Mouse (Mus musculus) cortical plate, adult 2 months (tissue): ENCODE results near the gene Ctnnd2. TPM values are rescaled to one million over a fixed set of nuclear protein-coding genes. Genes with fewer than 3 reads are reported as not detected.

ENCODE experiments used
- H3K27ac ChIP-seq: fragments of 200-500 bp; 2 replicates; pipeline ENCODE4 v1.5.1; 2012; ENCODE audit warnings: low read length, control low read depth, inconsistent platforms; ENCODE audit not compliant: insufficient read depth
- H3K4me1 ChIP-seq: fragments of 200-500 bp; 2 replicates; pipeline ENCODE4 v1.6.1; 2011; ENCODE audit warnings: low read length; ENCODE audit not compliant: control insufficient read depth, insufficient read depth
- H3K4me3 ChIP-seq: fragments of 200-500 bp; 2 replicates; pipeline ENCODE4 v1.5.1; 2011; ENCODE audit warnings: mild to moderate bottlenecking, low read length, control low read depth; ENCODE audit not compliant: insufficient read depth
- CTCF ChIP-seq: fragments of 200-500 bp; IDR thresholded peaks from 2 replicates; pipeline ENCODE4 v1.5.1; 2011; ENCODE audit warnings: mild to moderate bottlenecking, control low read depth, low read length; ENCODE audit not compliant: insufficient read depth; ENCODE audit errors: extremely low read depth
- POLR2A ChIP-seq: fragments of 200-500 bp; IDR thresholded peaks from 2 replicates; pipeline ENCODE4 v1.6.1; 2011; ENCODE audit warnings: mild to moderate bottlenecking, low read length, control low read depth; ENCODE audit not compliant: insufficient read depth; ENCODE audit errors: extremely low read depth
- polyA plus RNA-seq: library from polyadenylated mRNA; depleted of rRNA; stranded (reverse); fragments of >200 nt; gene quantifications from 2 replicates; pipeline ENCODE4 v1.2.3, GENCODE M21; 2012

Ctnnd2 gene
- polyA plus RNA-seq, 1 experiment: 133 TPM

GRCm38 (mm10) chr15:30694286-30694685, 521.9 kb downstream of the Ctnnd2 start:
- no peak overlapping the region for H3K4me3 ChIP-seq

GRCm38 (mm10) chr15:30695859-30696258, 523.5 kb downstream of the Ctnnd2 start:
- no peak for TF ChIP-seq CTCF
- no peak for TF ChIP-seq POLR2A
- Histone ChIP-seq H3K4me1 (peaks cover 4% of the 10 kb centered on the region), H3K4me3 (no peak overlapping the region), H3K27ac (no peak overlapping the region)

More at GRCm38 (mm10) chr15:30694286-30694685, 521.9 kb downstream of the Ctnnd2 start:
- H3K4me1 ChIP-seq: no peaks in the 10 kb centered on the region; the same call in none of the 2 replicates
- TF ChIP-seq CTCF: no peak
- no peak for TF ChIP-seq POLR2A
- H3K27ac ChIP-seq: peak overlapping the region; percentile 87

GRCm38 (mm10) chr15:30697356-30697755, 525.0 kb downstream of the Ctnnd2 start:
- no peak overlapping the region for H3K27ac ChIP-seq
- no peak overlapping the region for H3K4me3 ChIP-seq
- no peak for TF ChIP-seq POLR2A
- no peak for TF ChIP-seq CTCF
- H3K4me1 ChIP-seq: peaks cover 4% of the 10 kb centered on the region

- TF ChIP-seq POLR2A (no peak), CTCF (no peak)
- no peak overlapping the region for H3K27ac ChIP-seq
- peaks cover 4% of the 10 kb centered on the region for H3K4me1 ChIP-seq
- no peak overlapping the region for H3K4me3 ChIP-seq
These were observed 528.4 kb downstream of the Ctnnd2 start for GRCm38 (mm10) chr15:30700762-30701161.

GRCm38 (mm10) chr15:30701592-30701991, 529.2 kb downstream of the Ctnnd2 start:
- H3K27ac ChIP-seq: no peak overlapping the region
- no peak overlapping the region for H3K4me3 ChIP-seq
- peaks cover 4% of the 10 kb centered on the region for H3K4me1 ChIP-seq
- no peak for TF ChIP-seq POLR2A
- TF ChIP-seq CTCF: no peak

GRCm38 (mm10) chr15:30709026-30709753, 536.8 kb downstream of the Ctnnd2 start:
- no peak for TF ChIP-seq POLR2A
- TF ChIP-seq CTCF: no peak
- Histone ChIP-seq H3K4me3 (no peak overlapping the region), H3K27ac (peak overlapping the region; percentile 58; the same call in 1 of the 2 replicates), H3K4me1 (peaks cover 12% of the 10 kb centered on the region)

GRCm38 (mm10) chr15:30709754-30710105, 537.3 kb downstream of the Ctnnd2 start:
- H3K4me1 ChIP-seq: peaks cover 12% of the 10 kb centered on the region
- no peak overlapping the region for H3K27ac ChIP-seq
- no peak overlapping the region for H3K4me3 ChIP-seq
- TF ChIP-seq POLR2A (no peak), CTCF (no peak)

- Histone ChIP-seq H3K27ac (no peak overlapping the region), H3K4me1 (peaks cover 7% of the 10 kb centered on the region), H3K4me3 (no peak overlapping the region)
- no peak for TF ChIP-seq CTCF
- TF ChIP-seq POLR2A: no peak
These were observed 542.4 kb downstream of the Ctnnd2 start for GRCm38 (mm10) chr15:30714823-30715222.

- Histone ChIP-seq H3K4me3 (no peak overlapping the region), H3K4me1 (peaks cover 7% of the 10 kb centered on the region), H3K27ac (peak overlapping the region; percentile 40; the same call in 1 of the 2 replicates)
- no peak for TF ChIP-seq POLR2A
- TF ChIP-seq CTCF: no peak
These were observed 546.4 kb downstream of the Ctnnd2 start for GRCm38 (mm10) chr15:30718811-30719210.

- H3K27ac ChIP-seq: no peak overlapping the region
- H3K4me3 ChIP-seq: no peak overlapping the region
- no peak for TF ChIP-seq CTCF
- TF ChIP-seq POLR2A: no peak
- H3K4me1 ChIP-seq: peaks cover 7% of the 10 kb centered on the region
These were observed 546.8 kb downstream of the Ctnnd2 start for GRCm38 (mm10) chr15:30719226-30719625.

- Histone ChIP-seq H3K4me1 (peaks cover 7% of the 10 kb centered on the region), H3K27ac (no peak overlapping the region), H3K4me3 (no peak overlapping the region)
- TF ChIP-seq POLR2A: no peak
- TF ChIP-seq CTCF: no peak
These were observed 548.7 kb downstream of the Ctnnd2 start for GRCm38 (mm10) chr15:30721098-30721497.
